Mouse (Mus musculus) megakaryocyte, adult 5-6 weeks (primary cell): Measurements from ENCODE around the gene Afg3l1. TPM values are rescaled to one million over a fixed set of nuclear protein-coding genes. Genes with fewer than 3 reads are reported as not detected.
"Not testable (repeated sequence)": the region's sequence is repeated elsewhere in the genome, so short reads cannot be mapped to it uniquely, and the experiment has no call there.

ENCODE experiments used
- ATAC-seq: 2 replicates; pipeline ENCODE4 v1.8.0; 2016; ENCODE audit warnings: mild to moderate bottlenecking, inconsistent platforms; ENCODE audit not compliant: poor library complexity, severe bottlenecking
- total RNA-seq, 2 experiments: library from RNA; stranded (forward) in 1 of 2; stranded (reverse) in 1 of 2; fragments of 153-499, 151-499 nt in 1 of 2; fragments of 221-1000, 200-1000 nt in 1 of 2; gene quantifications; 2 replicates each; pipeline versions ENCODE4 v1.2.3 to v1.2.4; 2015 to 2017

Afg3l1 gene
- total RNA-seq, 2 experiments from 2014 or later: 11.7 to 12.2 TPM

DNA sequence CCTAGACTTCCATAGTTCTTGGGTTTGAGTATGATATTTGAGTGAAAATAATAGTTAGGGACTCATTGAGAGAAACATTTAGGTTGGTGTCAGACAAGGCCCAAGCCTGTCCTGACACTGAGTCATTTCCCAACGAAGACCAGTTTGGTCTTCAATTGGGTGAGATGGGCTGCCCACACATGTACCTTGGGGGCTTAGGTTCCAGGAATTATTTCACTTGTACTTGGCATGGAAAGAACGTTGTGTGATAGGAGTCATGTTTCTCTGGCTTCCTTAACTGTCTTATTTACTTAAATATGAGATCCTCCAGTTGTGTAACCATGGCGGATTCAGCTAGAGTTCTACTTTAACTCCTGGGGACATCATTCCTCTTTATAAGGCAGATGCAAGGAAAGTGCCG, 14.1 kb upstream of the Afg3l1 start:
- no peak for ATAC-seq

GRCm38 (mm10) chr8:123467476-123467875, 10.2 kb upstream of the Afg3l1 start:
- no peak for ATAC-seq

DNA sequence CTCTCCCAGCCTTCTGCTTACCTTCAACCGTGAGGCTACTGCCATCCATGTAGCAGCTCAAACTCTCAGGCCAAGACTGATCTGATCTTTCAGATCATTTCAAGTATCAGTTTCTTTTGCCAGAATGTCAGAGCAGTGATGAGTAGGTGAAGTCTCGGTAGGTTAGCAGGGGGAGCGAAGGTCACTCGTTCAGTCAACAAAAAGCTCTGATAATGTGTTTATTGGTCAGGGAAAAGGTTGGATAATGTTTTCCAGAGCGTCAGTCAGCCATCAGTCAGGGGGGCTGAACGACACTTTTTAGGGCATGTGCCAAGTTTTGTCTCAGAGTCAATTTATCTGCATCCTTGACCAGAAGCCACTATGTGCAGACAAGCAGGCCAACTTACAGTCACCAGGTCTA, 4.7 kb upstream of the Afg3l1 start:
- not testable (repeated sequence) for ATAC-seq

- ATAC-seq: not testable (repeated sequence)
These were observed 3.2 kb upstream of the Afg3l1 start for GRCm38 (mm10) chr8:123474549-123474948.

DNA sequence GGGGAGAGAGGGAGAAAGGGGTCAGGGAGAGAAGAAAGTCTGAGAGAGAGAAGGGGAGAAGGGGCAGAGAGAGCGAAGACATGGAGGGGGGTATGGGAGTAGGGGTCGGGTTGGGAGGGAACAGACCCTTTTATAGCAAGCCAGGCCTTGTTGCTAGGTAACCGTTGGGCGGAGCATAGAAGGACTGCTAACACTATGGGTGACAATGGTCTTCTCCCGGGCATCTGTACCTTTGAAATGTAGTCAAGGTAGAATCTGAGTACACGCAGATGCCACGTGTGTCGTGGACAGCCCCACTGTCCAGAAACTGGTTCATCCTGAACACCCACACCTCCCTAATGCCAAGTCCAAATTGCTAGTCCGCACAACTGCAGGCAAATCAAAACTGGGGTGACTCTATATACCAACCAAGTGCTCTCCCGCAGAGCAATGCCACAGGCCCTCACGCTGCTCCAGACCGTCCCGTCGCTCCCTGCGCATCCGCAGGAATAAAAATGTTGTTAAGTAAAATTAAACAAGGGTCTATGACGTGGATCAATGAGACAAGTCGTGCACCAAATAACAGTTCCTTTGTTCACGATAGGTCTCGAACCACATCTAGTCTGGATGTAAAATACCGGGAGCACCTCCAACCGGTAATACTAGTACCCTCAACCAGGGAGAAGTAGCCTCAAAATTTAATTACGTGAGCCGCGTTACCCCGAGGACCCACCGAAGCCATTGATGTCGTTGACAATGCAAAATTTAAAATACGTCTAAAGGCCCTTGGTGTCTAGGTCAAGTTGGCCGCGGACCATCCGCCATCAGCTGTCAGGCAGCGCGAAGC, 579 bp upstream of the Afg3l1 start:
- peak; percentile 19 for ATAC-seq

DNA sequence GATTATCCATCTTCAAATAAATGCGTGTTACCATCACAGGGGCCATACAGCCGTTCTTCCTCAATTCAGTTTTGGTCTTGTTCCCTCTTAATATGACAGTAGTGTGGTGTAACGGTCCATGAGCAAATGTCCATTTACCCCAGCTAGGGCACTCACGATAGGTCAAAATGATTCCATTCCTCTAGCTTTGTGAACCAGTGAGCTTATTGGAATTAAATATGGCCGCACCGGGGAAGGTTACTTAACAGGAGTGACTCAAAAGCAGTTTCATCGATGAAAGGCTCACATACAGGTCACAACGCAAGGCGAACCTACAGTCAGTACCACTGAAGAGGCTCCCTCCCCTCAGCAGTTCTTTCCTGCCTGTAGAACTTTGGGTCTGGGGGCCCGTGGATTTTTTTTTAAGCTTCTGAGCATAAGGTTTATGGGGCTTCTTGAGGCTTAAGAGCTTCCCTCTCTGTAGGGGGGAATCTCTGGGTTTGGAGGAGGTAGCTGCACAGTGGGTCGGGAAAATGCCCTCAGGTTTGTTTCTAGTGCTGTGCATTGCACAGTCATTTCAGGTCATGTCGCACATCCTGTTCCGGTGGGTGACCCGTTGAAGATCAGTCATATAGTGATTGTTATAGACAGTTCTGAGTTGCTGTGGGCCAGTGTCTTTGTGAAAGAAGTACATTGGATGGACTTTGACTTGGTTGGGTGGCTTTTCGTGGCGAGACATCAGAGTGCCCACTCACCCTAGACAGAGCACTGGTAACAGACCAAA, 934 bp downstream of the Afg3l1 start:
- peak; percentile 58 for ATAC-seq

GRCm38 (mm10) chr8:123482627-123483026, 4.9 kb downstream of the Afg3l1 start:
- ATAC-seq: no peak

DNA sequence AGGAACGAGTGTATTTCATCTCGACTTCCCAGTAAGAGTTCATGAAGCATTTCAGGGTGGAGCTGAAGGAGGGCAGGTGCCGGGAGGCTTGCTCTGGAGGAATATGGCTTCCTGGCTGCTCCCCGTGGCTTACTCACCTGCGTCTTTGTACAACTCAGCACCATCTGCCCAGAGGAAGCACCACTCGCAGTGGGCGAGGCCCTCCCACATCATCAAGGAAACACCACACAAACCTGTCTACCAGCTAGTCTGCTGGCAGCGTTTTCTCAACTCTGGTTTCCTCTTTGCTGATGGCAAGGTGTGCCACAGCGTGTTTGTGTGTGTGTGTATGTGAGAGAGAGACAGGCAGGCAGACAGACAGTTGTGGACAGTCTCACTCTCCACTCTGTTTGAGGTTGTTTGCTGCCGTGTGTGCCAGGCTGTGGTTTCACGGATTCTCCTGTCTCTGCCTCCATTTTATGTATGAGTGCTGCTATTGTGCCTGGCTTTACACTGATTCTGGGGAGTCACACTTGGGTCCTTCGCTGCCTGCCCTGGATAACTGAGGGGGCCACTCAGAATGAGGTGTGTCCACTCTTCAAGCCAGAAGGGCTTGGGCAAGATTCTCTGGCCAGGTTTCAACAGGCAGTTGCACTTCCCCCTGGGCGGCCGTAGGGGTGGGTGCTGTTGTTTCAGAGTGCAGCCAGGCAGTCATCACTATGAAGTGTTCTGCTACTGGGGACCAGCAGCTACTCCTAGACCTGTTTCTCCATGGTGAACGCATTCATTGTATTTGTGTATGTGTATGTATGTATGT, 13.8 kb downstream of the Afg3l1 start:
- ATAC-seq: peak; percentile 91

DNA sequence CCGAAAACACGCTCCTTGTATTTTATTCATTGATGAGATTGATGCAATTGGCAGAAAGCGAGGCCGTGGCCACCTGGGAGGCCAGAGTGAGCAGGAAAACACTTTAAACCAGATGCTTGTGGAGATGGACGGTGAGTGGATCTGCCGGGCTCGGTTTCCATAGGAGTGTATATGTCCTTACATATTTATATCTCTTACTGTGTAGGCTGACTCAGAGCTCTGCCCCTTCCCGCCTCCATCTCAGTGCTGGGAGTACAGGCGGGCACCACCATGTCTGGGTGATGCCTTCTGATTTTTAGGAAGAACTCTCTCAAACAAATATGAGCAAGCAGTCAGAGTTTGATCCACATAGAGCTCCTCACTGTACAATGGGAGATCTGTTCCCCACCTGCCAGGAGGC, 15.2 kb downstream of the Afg3l1 start:
- ATAC-seq: no peak

DNA sequence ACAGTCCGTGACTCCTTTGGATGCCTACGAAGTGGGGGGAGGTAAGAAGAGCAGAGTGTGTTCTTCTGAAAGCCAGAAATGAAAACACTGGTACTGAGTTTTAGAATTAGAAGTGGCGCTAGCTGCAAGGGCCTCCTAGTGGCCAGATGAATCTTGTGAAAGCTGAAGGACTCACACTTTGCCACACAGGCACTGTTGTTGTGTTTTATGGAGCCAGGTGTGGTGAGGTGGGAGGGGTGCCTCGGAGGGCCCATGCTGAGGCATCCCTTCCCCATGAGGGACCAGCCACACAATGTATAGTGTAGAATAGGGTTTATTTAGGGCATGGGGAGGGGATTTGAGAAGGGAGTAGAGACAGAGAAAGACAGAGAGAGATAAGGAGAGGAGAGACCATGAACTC, 20.0 kb downstream of the Afg3l1 start:
- no peak for ATAC-seq

DNA sequence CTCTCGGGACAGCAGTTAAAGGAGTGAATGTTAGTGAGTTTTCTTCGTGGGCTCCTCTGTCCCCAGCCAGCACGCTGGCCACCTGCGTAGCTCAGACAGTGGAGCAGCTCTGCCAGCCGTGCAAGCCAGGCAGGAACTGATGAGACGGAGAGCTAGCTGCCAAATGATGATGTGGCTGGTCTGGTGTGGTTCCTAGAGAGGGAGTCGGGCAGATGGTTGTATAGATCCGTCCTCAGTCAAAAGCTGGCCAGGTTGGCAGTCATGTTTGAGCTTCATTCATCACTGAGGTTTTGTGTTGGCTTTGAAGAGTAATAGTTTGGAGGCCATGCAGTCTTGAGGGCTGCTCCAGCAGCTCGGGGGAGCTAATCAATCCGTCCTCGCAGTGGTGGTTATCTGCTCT, 21.3 kb downstream of the Afg3l1 start:
- no peak for ATAC-seq

DNA sequence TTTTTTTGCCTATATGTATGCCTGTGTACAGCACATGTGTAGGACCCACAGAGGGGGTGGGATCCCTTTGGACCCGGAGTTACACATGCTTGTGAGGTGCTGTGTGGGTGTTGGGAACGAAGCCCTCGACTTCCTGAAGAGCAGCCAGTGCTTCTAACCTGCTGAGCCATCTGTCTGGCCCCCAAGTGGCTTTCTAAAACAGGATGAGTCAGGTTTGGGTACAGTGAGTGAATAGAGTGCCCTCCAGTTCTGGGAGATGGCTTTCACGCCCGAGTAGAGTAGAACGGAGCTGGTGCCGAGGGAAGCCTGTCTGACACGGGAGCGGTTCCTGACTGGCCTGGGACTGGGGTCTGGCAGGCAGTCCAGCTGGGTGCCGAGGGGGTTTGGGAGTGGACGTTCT, 21.9 kb downstream of the Afg3l1 start:
- no peak for ATAC-seq

GRCm38 (mm10) chr8:123502192-123502591, 24.5 kb downstream of the Afg3l1 start:
- ATAC-seq: no peak

- no peak for ATAC-seq
These were observed 26.2 kb downstream of the Afg3l1 start for GRCm38 (mm10) chr8:123503801-123504467.

DNA sequence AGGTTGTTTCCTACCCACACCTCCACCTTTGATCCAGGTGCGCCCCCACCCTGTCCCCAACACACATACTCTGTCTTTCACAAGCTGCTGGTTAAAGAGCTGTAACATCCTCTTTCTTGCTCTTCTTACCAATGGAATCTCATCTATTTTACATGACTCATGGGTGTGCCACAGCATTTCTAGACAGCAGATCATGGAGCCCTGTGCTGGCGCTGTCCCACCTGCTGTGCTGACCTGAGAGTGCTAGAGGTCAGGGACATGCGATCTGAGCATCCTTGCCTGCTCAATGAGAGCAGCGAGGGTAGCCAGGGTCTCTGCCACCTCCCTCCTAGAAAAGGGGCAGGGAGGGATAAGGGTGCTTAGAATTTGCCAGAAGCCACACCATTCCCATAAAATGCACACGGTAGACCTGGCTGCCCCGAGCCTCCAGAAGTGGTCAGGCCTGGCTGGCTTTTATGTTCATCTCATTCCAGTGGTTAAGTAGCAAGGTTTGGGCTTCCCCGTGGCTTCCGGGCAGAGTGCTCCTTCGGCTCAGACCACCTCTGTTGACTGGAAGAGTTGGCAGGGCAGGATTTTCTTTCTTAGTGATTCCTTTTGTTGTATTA, 27.0 kb downstream of the Afg3l1 start:
- no peak for ATAC-seq

DNA sequence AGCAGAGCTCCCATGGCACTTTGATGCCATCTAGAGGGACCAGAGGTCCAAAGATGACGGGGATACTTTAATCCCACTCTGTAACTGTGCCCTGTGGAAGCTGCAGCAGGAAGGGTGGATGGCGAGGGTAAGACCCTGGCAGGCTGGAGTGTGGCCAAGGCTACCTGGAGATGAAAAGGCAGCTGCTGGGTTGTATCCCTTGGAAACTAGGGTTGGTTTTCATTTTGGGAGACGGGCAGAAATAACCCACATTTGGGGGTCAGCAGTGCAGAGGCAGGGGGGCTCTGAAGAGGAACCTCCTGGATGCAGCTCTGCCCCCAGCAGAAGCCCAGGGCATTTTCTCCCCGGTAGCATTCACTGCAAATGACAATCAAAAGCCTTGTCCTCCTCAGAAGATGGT, 27.6 kb downstream of the Afg3l1 start:
- no peak for ATAC-seq

DNA sequence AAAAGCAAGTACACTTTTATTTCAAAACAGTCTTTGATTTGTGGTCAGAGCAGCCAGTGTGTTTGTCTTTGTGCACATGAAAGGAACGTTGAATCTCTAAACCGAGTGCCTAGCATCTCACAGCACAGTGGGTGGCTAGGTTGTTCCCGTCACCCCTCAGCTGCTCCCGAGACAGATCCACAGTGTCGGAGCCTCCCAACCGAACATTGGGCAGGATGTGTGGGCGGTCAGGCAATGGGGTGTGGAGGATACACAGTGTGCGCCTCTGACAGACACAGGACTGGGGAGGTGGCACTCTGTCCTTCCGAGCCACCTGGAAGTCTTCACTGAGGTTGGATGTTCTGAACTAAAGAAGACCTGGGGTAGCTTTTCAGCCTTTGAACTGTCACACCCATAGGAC, 28.0 kb downstream of the Afg3l1 start:
- ATAC-seq: no peak

DNA sequence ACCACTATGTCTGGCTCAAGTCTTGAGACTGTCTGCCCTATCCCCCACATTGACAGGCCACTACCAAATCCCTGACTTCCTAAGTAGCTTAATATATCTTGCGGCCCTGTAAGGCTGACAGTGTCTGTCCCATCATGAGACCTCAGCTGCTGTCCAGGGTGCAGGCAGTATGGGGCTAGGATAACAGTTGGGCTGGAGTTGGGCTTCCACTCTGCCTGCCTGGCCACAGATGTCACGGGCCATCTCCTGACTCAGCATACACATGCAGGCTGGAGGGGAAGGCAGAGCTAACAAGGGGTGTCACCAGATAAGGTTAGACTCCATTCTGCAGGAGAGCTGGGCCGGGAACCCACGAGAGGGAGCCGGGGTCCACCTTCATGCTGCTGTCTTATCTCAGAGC, 29.4 kb downstream of the Afg3l1 start:
- no peak for ATAC-seq

DNA sequence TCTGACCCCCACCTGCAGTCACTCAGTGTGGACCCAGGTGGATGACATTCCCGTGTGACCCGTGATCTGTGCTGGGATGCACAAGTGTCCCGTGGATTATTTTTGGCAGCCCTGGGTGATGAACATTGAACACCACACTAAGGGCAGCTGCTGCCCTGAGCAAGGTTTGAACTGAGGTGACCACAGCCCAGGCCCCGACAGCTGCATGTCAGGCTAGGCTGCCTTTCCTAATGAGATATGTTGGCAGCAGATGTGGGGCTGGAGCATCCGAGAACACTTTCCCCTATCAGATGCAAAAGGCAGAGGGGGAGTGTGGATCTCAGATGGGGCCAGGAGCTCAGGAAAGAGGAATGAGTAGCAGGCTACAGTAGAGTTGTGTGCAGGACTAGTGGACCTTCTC, 33.1 kb downstream of the Afg3l1 start:
- ATAC-seq: no peak

- no peak for ATAC-seq
These were observed 36.4 kb downstream of the Afg3l1 start for GRCm38 (mm10) chr8:123514136-123514535.
